ENCODE assay signal across 13 mouse cellular contexts in genomic region chr4:128958156-128958555, GRCm38 (mm10). TPM values are rescaled to one million over a fixed set of nuclear protein-coding genes. Genes with fewer than 3 reads are reported as not detected.
DNase-seq lines count a peak whose midpoint lies in the region; ATAC-seq and TF ChIP-seq lines count a peak whose summit lies in the region.
"Had no signal": no experiment of that assay in that cellular context is flagged by ENCODE, and none has a peak within 500 bp of the region (broad histone marks: within the 10 kb centered on the region; RNA-seq: fewer than 3 reads in every experiment).

No protein-coding gene starts in this region.

- 0 out of 2 replicates have a peak overlapping the region, but pooled peaks have one; percentile 46 for H3K27ac ChIP-seq in embryonic facial prominence, embryonic 12.5 days
- H3K27ac ChIP-seq in embryonic facial prominence, embryonic 10.5 days (replicated peaks) = no peak overlapping the region
- 0 out of 2 replicates have a peak overlapping the region, but pooled peaks have one; percentile 5 for H3K27ac ChIP-seq in intestine, embryonic 14.5 days (ENCODE audit: low read depth)
- no peak overlapping the region for H3K27ac ChIP-seq in intestine, embryonic 16.5 days (ENCODE audit: low read length)
- peak overlapping the region; percentile 73 for H3K27ac ChIP-seq in limb, embryonic 15.5 days
- H3K27ac ChIP-seq in liver, postnatal 0 days (ENCODE audit: low read depth) = no peak overlapping the region
- H3K27ac ChIP-seq: forebrain, embryonic 12.5 days; gastrocnemius, adult 2 months; liver, embryonic 12.5 days had no signal

- no peaks in the 10 kb centered on the region for H3K36me3 ChIP-seq in embryonic facial prominence, embryonic 12.5 days
- no peaks in the 10 kb centered on the region for H3K36me3 ChIP-seq in embryonic facial prominence, embryonic 10.5 days (replicated peaks)
- no peaks in the 10 kb centered on the region for H3K36me3 ChIP-seq in intestine, embryonic 14.5 days (ENCODE audit: control insufficient read depth, insufficient read depth, low read length)
- no peaks in the 10 kb centered on the region for H3K36me3 ChIP-seq in intestine, embryonic 16.5 days (ENCODE audit: control insufficient read depth, insufficient read depth, low read length)
- H3K36me3 ChIP-seq in limb, embryonic 15.5 days = no peaks in the 10 kb centered on the region
- H3K36me3 ChIP-seq in liver, postnatal 0 days (replicated peaks; ENCODE audit: insufficient read depth, low read length) = no peaks in the 10 kb centered on the region
- H3K36me3 ChIP-seq: forebrain, embryonic 12.5 days; G1E; liver, embryonic 12.5 days had no signal

- no peak overlapping the region for H3K4me2 ChIP-seq in embryonic facial prominence, embryonic 12.5 days (replicated peaks)
- H3K4me2 ChIP-seq in intestine, embryonic 14.5 days (ENCODE audit: low read length) = no peak overlapping the region
- H3K4me2 ChIP-seq in intestine, embryonic 16.5 days (ENCODE audit: low read depth, low read length) = no peak overlapping the region
- no peak overlapping the region for H3K4me2 ChIP-seq in limb, embryonic 15.5 days
- H3K4me2 ChIP-seq in liver, postnatal 0 days (ENCODE audit: low read depth, low read length) = no peak overlapping the region
- H3K4me2 ChIP-seq: forebrain, embryonic 12.5 days; liver, embryonic 12.5 days had no signal

- no peak for TF ChIP-seq CTCF in liver, postnatal 0 days (IDR thresholded peaks at IDR 0.05; ENCODE audit: low read depth)

- ATAC-seq in embryonic facial prominence, embryonic 12.5 days (ENCODE audit: insufficient number of reproducible peaks, insufficient read depth, low FRiP score, low TSS enrichment) = no peak
- no peak for ATAC-seq in intestine, embryonic 14.5 days (replicated peaks; ENCODE audit: low FRiP score, low TSS enrichment, low read depth)
- ATAC-seq in intestine, embryonic 16.5 days = no peak
- ATAC-seq in limb, embryonic 15.5 days (ENCODE audit: insufficient number of reproducible peaks, low FRiP score, low TSS enrichment, low read depth) = no peak
- no peak for ATAC-seq in liver, postnatal 0 days
- no peak for ATAC-seq in erythroid progenitor cell, adult 5-6 weeks (replicated peaks; ENCODE audit: low FRiP score, poor library complexity, severe bottlenecking)
- ATAC-seq: liver, embryonic 12.5 days had no signal

- peaks cover 31% of the 10 kb centered on the region for H3K4me1 ChIP-seq in embryonic facial prominence, embryonic 12.5 days
- peaks cover 50% of the 10 kb centered on the region for H3K4me1 ChIP-seq in embryonic facial prominence, embryonic 10.5 days
- H3K4me1 ChIP-seq in intestine, embryonic 14.5 days (replicated peaks; ENCODE audit: control insufficient read depth, insufficient read depth, low read length) = peaks cover 5% of the 10 kb centered on the region
- H3K4me1 ChIP-seq in intestine, embryonic 16.5 days (ENCODE audit: control insufficient read depth, insufficient read depth, low read length) = peaks cover 19% of the 10 kb centered on the region
- H3K4me1 ChIP-seq in limb, embryonic 15.5 days = peaks cover 50% of the 10 kb centered on the region
- H3K4me1 ChIP-seq in liver, postnatal 0 days (ENCODE audit: insufficient read depth) = no peaks in the 10 kb centered on the region; the same call in 1 of the 2 replicates

- no peaks in the 10 kb centered on the region for H3K9me3 ChIP-seq in embryonic facial prominence, embryonic 12.5 days
- no peaks in the 10 kb centered on the region for H3K9me3 ChIP-seq in embryonic facial prominence, embryonic 10.5 days
- no peaks in the 10 kb centered on the region for H3K9me3 ChIP-seq in intestine, embryonic 14.5 days (ENCODE audit: control insufficient read depth, low read length)
- no peaks in the 10 kb centered on the region for H3K9me3 ChIP-seq in intestine, embryonic 16.5 days (ENCODE audit: control insufficient read depth, low read length)
- H3K9me3 ChIP-seq in limb, embryonic 15.5 days = no peaks in the 10 kb centered on the region
- no peaks in the 10 kb centered on the region for H3K9me3 ChIP-seq in liver, postnatal 0 days (ENCODE audit: low read length)
- H3K9me3 ChIP-seq: forebrain, embryonic 12.5 days; G1E; liver, embryonic 12.5 days had no signal

- no peaks in the 10 kb centered on the region for H3K27me3 ChIP-seq in embryonic facial prominence, embryonic 12.5 days
- H3K27me3 ChIP-seq in embryonic facial prominence, embryonic 10.5 days (replicated peaks; ENCODE audit: low read depth, poor library complexity, severe bottlenecking) = peaks cover 30% of the 10 kb centered on the region
- H3K27me3 ChIP-seq in intestine, embryonic 14.5 days (replicated peaks; ENCODE audit: control insufficient read depth, insufficient read depth, low read length) = no peaks in the 10 kb centered on the region
- H3K27me3 ChIP-seq in intestine, embryonic 16.5 days (replicated peaks; ENCODE audit: control insufficient read depth, insufficient read depth, low read length) = no peaks in the 10 kb centered on the region
- no peaks in the 10 kb centered on the region for H3K27me3 ChIP-seq in limb, embryonic 15.5 days
- peaks cover 27% of the 10 kb centered on the region for H3K27me3 ChIP-seq in liver, postnatal 0 days (ENCODE audit: insufficient read depth, low read length)

- no peak overlapping the region for H3K9ac ChIP-seq in embryonic facial prominence, embryonic 12.5 days
- H3K9ac ChIP-seq in intestine, embryonic 14.5 days (ENCODE audit: low read length) = no peak overlapping the region
- H3K9ac ChIP-seq in intestine, embryonic 16.5 days (ENCODE audit: low read depth, low read length) = no peak overlapping the region
- H3K9ac ChIP-seq in limb, embryonic 15.5 days = no peak overlapping the region
- no peak overlapping the region for H3K9ac ChIP-seq in liver, postnatal 0 days (replicated peaks)
- H3K9ac ChIP-seq: forebrain, embryonic 12.5 days; liver, embryonic 12.5 days had no signal

- WGBS in embryonic facial prominence, embryonic 12.5 days = 81% methylated on average over 11 of the region's 11 CpGs
- WGBS in embryonic facial prominence, embryonic 10.5 days = 87% methylated on average over 11 of the region's 11 CpGs
- 81% methylated on average over 11 of the region's 11 CpGs for WGBS in intestine, embryonic 14.5 days
- 75% methylated on average over 11 of the region's 11 CpGs for WGBS in intestine, embryonic 16.5 days
- WGBS in limb, embryonic 15.5 days = 88% methylated on average over 11 of the region's 11 CpGs
- 84% methylated on average over 11 of the region's 11 CpGs for WGBS in liver, postnatal 0 days (ENCODE audit: insufficient replicate concordance)

- no peak overlapping the region for H3K4me3 ChIP-seq in embryonic facial prominence, embryonic 12.5 days
- H3K4me3 ChIP-seq in embryonic facial prominence, embryonic 10.5 days = no peak overlapping the region
- H3K4me3 ChIP-seq in intestine, embryonic 14.5 days (ENCODE audit: low read depth, low read length) = no peak overlapping the region
- H3K4me3 ChIP-seq in intestine, embryonic 16.5 days (ENCODE audit: low read length) = no peak overlapping the region
- H3K4me3 ChIP-seq in limb, embryonic 15.5 days = no peak overlapping the region
- H3K4me3 ChIP-seq in liver, postnatal 0 days (ENCODE audit: low read depth, low read length) = no peak overlapping the region
- H3K4me3 ChIP-seq: forebrain, embryonic 12.5 days; gastrocnemius, adult 2 months; liver, embryonic 12.5 days had no signal

- no peak for DNase-seq in embryonic facial prominence, embryonic 10.5 days (ENCODE audit: low spot score)
- no peak for DNase-seq in intestine, embryonic 14.5 days (ENCODE audit: low spot score)
- peak; percentile 47 for DNase-seq in adrenal gland, postnatal 14 days
- DNase-seq in liver, postnatal 0 days = no peak
- DNase-seq: gastrocnemius, adult 2 months; thymus, adult 18-20 months had no signal

- no peak for TF ChIP-seq EP300 in liver, postnatal 0 days (IDR thresholded peaks at IDR 0.05; ENCODE audit: low read depth)

RNA-seq across cellular contexts. Expression of gene Azin2, which starts 4.1 kb away (rescaled TPM):
- polyA plus RNA-seq in embryonic facial prominence, embryonic 12.5 days (2016; fragmentation: Nextera tagmentation; extraction: Ambion mirVana) = 28.8 and 30.8 TPM in 2 replicates
- polyA plus RNA-seq in embryonic facial prominence, embryonic 10.5 days (2016; fragmentation: Nextera tagmentation; extraction: Ambion mirVana) = 11.4 and 12.1 TPM in 2 replicates
- polyA plus RNA-seq in intestine, embryonic 14.5 days (2014; fragmentation: Nextera tagmentation; extraction: Ambion mirVana) = 17.5 and 20.1 TPM in 2 replicates
- 11.1 and 12.5 TPM in 2 replicates for polyA plus RNA-seq in intestine, embryonic 16.5 days (2015; fragmentation: Nextera tagmentation; extraction: Ambion mirVana)
- 34.1 and 41.8 TPM in 2 replicates for total RNA-seq in adrenal gland, postnatal 14 days (2021)
- 27.0 and 27.1 TPM in 2 replicates for polyA plus RNA-seq in limb, embryonic 15.5 days (2015; fragmentation: Nextera tagmentation; extraction: Ambion mirVana)
- 1.6 and 1.8 TPM in 2 replicates for polyA plus RNA-seq in liver, postnatal 0 days (2015; fragmentation: Nextera tagmentation; extraction: Ambion mirVana)
- total RNA-seq in erythroid progenitor cell, adult 5-6 weeks (2015; ENCODE audit: low replicate concordance) = 3.4 TPM in 1 of 2 replicates, not detected in the other
- total RNA-seq in erythroid progenitor cell, adult 5-6 weeks (2017; ENCODE audit: low replicate concordance) = not detected in 2 replicates
- total RNA-seq: G1E had no signal
- polyA plus RNA-seq: G1E had no signal

RNA-seq across cellular contexts. Expression of gene Ak2, which starts 33.6 kb away (rescaled TPM):
- 184 and 185 TPM in 2 replicates for polyA plus RNA-seq in embryonic facial prominence, embryonic 12.5 days (2016; fragmentation: Nextera tagmentation; extraction: Ambion mirVana)
- polyA plus RNA-seq in embryonic facial prominence, embryonic 10.5 days (2016; fragmentation: Nextera tagmentation; extraction: Ambion mirVana) = 219 and 224 TPM in 2 replicates
- polyA plus RNA-seq in intestine, embryonic 14.5 days (2014; fragmentation: Nextera tagmentation; extraction: Ambion mirVana) = 183 and 184 TPM in 2 replicates
- 343 and 356 TPM in 2 replicates for polyA plus RNA-seq in intestine, embryonic 16.5 days (2015; fragmentation: Nextera tagmentation; extraction: Ambion mirVana)
- 175 and 204 TPM in 2 replicates for total RNA-seq in adrenal gland, postnatal 14 days (2021)
- polyA plus RNA-seq in limb, embryonic 15.5 days (2015; fragmentation: Nextera tagmentation; extraction: Ambion mirVana) = 241 and 246 TPM in 2 replicates
- 276 and 291 TPM in 2 replicates for polyA plus RNA-seq in liver, postnatal 0 days (2015; fragmentation: Nextera tagmentation; extraction: Ambion mirVana)
- 29.2 and 36.9 TPM in 2 replicates for total RNA-seq in erythroid progenitor cell, adult 5-6 weeks (2015; ENCODE audit: low replicate concordance)
- 25.0 and 34.1 TPM in 2 replicates for total RNA-seq in erythroid progenitor cell, adult 5-6 weeks (2017; ENCODE audit: low replicate concordance)

Comparison
In these comparisons a context has a peak if more than half of its experiments do, and no peak if none do; other contexts are left out.
1. H3K27ac ChIP-seq: peak in embryonic facial prominence, embryonic 12.5 days (single experiment), intestine, embryonic 14.5 days (single experiment) and limb, embryonic 15.5 days (single experiment); none in embryonic facial prominence, embryonic 10.5 days (single experiment), intestine, embryonic 16.5 days (single experiment) and liver, postnatal 0 days (single experiment).